In the genomic region with DNA sequence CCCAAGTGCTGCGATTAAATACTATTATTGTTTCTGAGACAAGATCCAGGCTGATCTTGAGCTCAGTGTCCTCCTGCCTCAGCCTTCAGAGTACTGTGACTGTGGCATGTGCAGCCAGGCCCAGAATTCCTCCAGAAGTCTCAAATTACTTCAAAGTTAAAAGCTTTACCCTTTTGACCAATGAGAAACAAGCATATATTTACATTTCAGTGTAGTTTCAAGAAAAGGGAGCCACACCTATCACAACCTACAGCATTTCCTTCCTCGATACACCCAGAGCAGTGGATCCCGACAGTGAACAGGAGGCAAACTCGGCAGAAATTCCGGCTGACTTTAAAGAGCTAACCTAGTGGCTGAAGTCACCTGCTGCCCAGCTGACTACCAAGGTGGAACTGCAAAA, we compare ENCODE assay signal across 25 mouse cellular contexts. TPM values are rescaled to one million over a fixed set of nuclear protein-coding genes. Genes with fewer than 3 reads are reported as not detected.
"Had no signal": no experiment of that assay in that cellular context is flagged by ENCODE, and none has a peak within 500 bp of the region (broad histone marks: within the 10 kb centered on the region; RNA-seq: fewer than 3 reads in every experiment).

No protein-coding gene starts in this region.

- DNase-seq: lung, adult 18-20 months; lung, embryonic 14.5 days; lung, postnatal 10 days; lung, postnatal 4 days; midbrain, embryonic 14.5 days; retina, postnatal 1 day; right cerebral cortex, adult 18-20 months; right cerebral cortex, postnatal 25 days; right cerebral cortex, postnatal 4 days; spleen, adult 18-20 months; thymus, adult 2 months; thymus, postnatal 25 days; thymus, postnatal 4 days had no signal

- H3K4me2 ChIP-seq: lung, embryonic 14.5 days; midbrain, embryonic 12.5 days; neural tube, embryonic 13.5 days; neural tube, embryonic 15.5 days had no signal

- H3K27ac ChIP-seq: midbrain, embryonic 10.5 days; midbrain, embryonic 12.5 days; neural tube, embryonic 13.5 days; neural tube, embryonic 15.5 days had no signal

- H3K9ac ChIP-seq: lung, embryonic 14.5 days; midbrain, embryonic 12.5 days; neural tube, embryonic 13.5 days; neural tube, embryonic 15.5 days had no signal

- H3K9me3 ChIP-seq: midbrain, embryonic 10.5 days; midbrain, embryonic 12.5 days; neural tube, embryonic 13.5 days; neural tube, embryonic 15.5 days had no signal

- H3K4me3 ChIP-seq: midbrain, embryonic 10.5 days; midbrain, embryonic 12.5 days; myocyte; neural tube, embryonic 13.5 days; neural tube, embryonic 15.5 days had no signal

- ATAC-seq: midbrain, embryonic 16.5 days had no signal

- H3K36me3 ChIP-seq: midbrain, embryonic 10.5 days; midbrain, embryonic 12.5 days; neural tube, embryonic 13.5 days; neural tube, embryonic 15.5 days had no signal

RNA-seq across cellular contexts. Expression of a gene that starts 6.3 kb away (rescaled TPM):
- polyA plus RNA-seq: lung, embryonic 14.5 days; lung, embryonic 16.5 days; midbrain, embryonic 10.5 days; midbrain, embryonic 12.5 days; midbrain, embryonic 14.5 days; myocyte; neural tube, embryonic 11.5 days; neural tube, embryonic 13.5 days; small intestine, adult 2 months; stomach, embryonic 14.5 days; stomach, embryonic 16.5 days; urinary bladder, adult 2 months had no signal
